Mouse (Mus musculus): ENCODE measurements around the gene Rpf1. TPM values are rescaled to one million over a fixed set of nuclear protein-coding genes. Genes with fewer than 3 reads are reported as not detected.
A peak's percentile ranks its signal among the peaks of the same experiment; 100 is the strongest.

Rpf1 gene
- total and polyA plus RNA-seq, 2 experiments = 5.3 to 25.0 TPM

DNA sequence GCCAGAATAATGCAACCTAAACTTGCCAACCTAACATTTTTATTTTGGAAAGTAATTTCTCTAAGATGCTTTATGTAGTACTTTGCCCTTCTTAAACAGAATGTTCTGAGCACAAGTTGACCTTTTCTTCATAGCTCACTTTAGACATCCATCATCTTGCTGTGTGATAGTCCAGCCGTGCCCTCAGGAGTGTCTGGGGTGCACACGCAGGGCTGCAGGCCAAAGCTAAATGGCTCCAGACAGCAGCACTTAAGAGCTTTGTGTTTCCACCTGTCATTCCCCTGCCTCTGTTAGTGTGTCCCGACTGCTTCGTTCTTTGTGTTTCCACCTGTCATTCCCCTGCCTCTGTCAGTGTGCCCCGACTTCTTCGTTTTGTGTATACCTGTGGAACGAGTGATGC lies 46.1 kb upstream of the Rpf1 start:
- peak overlapping the region; percentile 66 for H3K9ac ChIP-seq (ENCODE audit: low read depth, low read length)
- H3K27me3 ChIP-seq (ENCODE audit: control insufficient read depth, insufficient read depth, low read length) = no peaks in the 10 kb centered on the region
- no peaks in the 10 kb centered on the region for H3K79me2 ChIP-seq (ENCODE audit: control insufficient read depth, insufficient read depth, low read length)
- no peaks in the 10 kb centered on the region for H3K36me3 ChIP-seq (ENCODE audit: control insufficient read depth, insufficient read depth, low read length)
- 76% methylated on average over 7 of the region's 7 CpGs for WGBS
- H3K27ac ChIP-seq (replicated peaks; ENCODE audit: insufficient read depth, low read depth, low read length) = peak overlapping the region; percentile 87
- TF ChIP-seq POLR2A (IDR thresholded peaks at IDR 0.05; ENCODE audit: extremely low read depth, insufficient read depth, low read length) (no peak), CTCF (IDR thresholded peaks at IDR 0.05; ENCODE audit: low read depth, low read length) (no peak)
- DNase-seq (ENCODE audit: extremely low read depth, low read depth, low spot score) = no peak
- H3K4me3 ChIP-seq (ENCODE audit: insufficient read depth, low read depth, low read length) = no peak overlapping the region
- H3K4me1 ChIP-seq (ENCODE audit: control insufficient read depth, insufficient read depth, low read length) = peaks cover 20% of the 10 kb centered on the region

GRCm38 (mm10) chr3:146565065-146565411 lies 43.8 kb upstream of the Rpf1 start:
- no peak for DNase-seq (ENCODE audit: extremely low read depth, low read depth, low spot score)
- no peak overlapping the region for H3K4me3 ChIP-seq (ENCODE audit: insufficient read depth, low read depth, low read length)

GRCm38 (mm10) chr3:146564268-146565064 lies 43.2 kb upstream of the Rpf1 start:
- 35% methylated on average over 14 of the region's 14 CpGs for WGBS
- H3K27ac ChIP-seq (replicated peaks; ENCODE audit: insufficient read depth, low read depth, low read length) = no peak overlapping the region
- no peak overlapping the region for H3K9ac ChIP-seq (ENCODE audit: low read depth, low read length)
- peaks cover 12% of the 10 kb centered on the region for H3K4me1 ChIP-seq (ENCODE audit: control insufficient read depth, insufficient read depth, low read length)
- peak; percentile 71 for DNase-seq (ENCODE audit: extremely low read depth, low read depth, low spot score)
- no peaks in the 10 kb centered on the region for H3K36me3 ChIP-seq (ENCODE audit: control insufficient read depth, insufficient read depth, low read length)
- H3K4me3 ChIP-seq (ENCODE audit: insufficient read depth, low read depth, low read length) = no peak overlapping the region
- no peaks in the 10 kb centered on the region for H3K79me2 ChIP-seq (ENCODE audit: control insufficient read depth, insufficient read depth, low read length)
- no peaks in the 10 kb centered on the region for H3K27me3 ChIP-seq (ENCODE audit: control insufficient read depth, insufficient read depth, low read length)
- TF ChIP-seq POLR2A (IDR thresholded peaks at IDR 0.05; ENCODE audit: extremely low read depth, insufficient read depth, low read length) = no peak
- TF ChIP-seq CTCF (IDR thresholded peaks at IDR 0.05; ENCODE audit: low read depth, low read length) = peak; percentile 72

More at GRCm38 (mm10) chr3:146565065-146565411, 43.8 kb upstream of the Rpf1 start:
- Histone ChIP-seq H3K4me1 (ENCODE audit: control insufficient read depth, insufficient read depth, low read length) (peaks cover 16% of the 10 kb centered on the region), H3K79me2 (ENCODE audit: control insufficient read depth, insufficient read depth, low read length) (no peaks in the 10 kb centered on the region), H3K36me3 (ENCODE audit: control insufficient read depth, insufficient read depth, low read length) (no peaks in the 10 kb centered on the region), H3K27me3 (ENCODE audit: control insufficient read depth, insufficient read depth, low read length) (no peaks in the 10 kb centered on the region), H3K27ac (replicated peaks; ENCODE audit: insufficient read depth, low read depth, low read length) (no peak overlapping the region), H3K9ac (ENCODE audit: low read depth, low read length) (no peak overlapping the region)
- no peak for TF ChIP-seq POLR2A (IDR thresholded peaks at IDR 0.05; ENCODE audit: extremely low read depth, insufficient read depth, low read length)
- TF ChIP-seq CTCF (IDR thresholded peaks at IDR 0.05; ENCODE audit: low read depth, low read length) = no peak
- WGBS = 93% methylated on average over 1 of the region's 1 CpGs

DNA sequence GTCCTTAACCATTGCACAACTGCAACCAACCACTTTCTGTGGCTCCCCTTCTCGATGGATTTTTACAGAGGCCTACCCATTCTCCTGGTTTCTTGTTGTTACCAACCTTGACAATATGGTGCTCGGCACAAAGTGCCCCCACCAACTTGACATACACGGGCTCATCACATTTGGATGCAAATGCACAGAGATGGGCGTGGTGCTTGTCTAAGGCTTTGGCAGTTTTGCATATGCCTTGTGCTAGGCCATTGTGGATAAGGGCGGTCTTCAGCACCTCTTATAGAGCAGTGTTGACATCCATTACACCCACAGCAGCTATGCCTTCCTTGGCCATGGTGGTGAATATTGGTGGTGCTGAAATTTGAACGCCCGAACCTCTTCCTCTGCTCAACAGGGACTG lies 41.7 kb upstream of the Rpf1 start:
- Histone ChIP-seq H3K27me3 (ENCODE audit: control insufficient read depth, insufficient read depth, low read length) (no peaks in the 10 kb centered on the region), H3K4me1 (ENCODE audit: control insufficient read depth, insufficient read depth, low read length) (peaks cover 8% of the 10 kb centered on the region), H3K36me3 (ENCODE audit: control insufficient read depth, insufficient read depth, low read length) (no peaks in the 10 kb centered on the region), H3K9ac (ENCODE audit: low read depth, low read length) (no peak overlapping the region), H3K27ac (replicated peaks; ENCODE audit: insufficient read depth, low read depth, low read length) (no peak overlapping the region), H3K4me3 (ENCODE audit: insufficient read depth, low read depth, low read length) (no peak overlapping the region), H3K79me2 (ENCODE audit: control insufficient read depth, insufficient read depth, low read length) (no peaks in the 10 kb centered on the region)
- TF ChIP-seq CTCF (IDR thresholded peaks at IDR 0.05; ENCODE audit: low read depth, low read length) = no peak
- 94% methylated on average over 7 of the region's 7 CpGs for WGBS
- DNase-seq (ENCODE audit: extremely low read depth, low read depth, low spot score) = no peak

GRCm38 (mm10) chr3:146557507-146557906 lies 36.3 kb upstream of the Rpf1 start:
- H3K9ac ChIP-seq (ENCODE audit: low read depth, low read length) = no peak overlapping the region
- H3K4me3 ChIP-seq (ENCODE audit: insufficient read depth, low read depth, low read length) = no peak overlapping the region
- no peaks in the 10 kb centered on the region for H3K79me2 ChIP-seq (ENCODE audit: control insufficient read depth, insufficient read depth, low read length)
- H3K27ac ChIP-seq (replicated peaks; ENCODE audit: insufficient read depth, low read depth, low read length) = no peak overlapping the region
- H3K36me3 ChIP-seq (ENCODE audit: control insufficient read depth, insufficient read depth, low read length) = no peaks in the 10 kb centered on the region
- no peak for TF ChIP-seq CTCF (IDR thresholded peaks at IDR 0.05; ENCODE audit: low read depth, low read length)
- no peak for TF ChIP-seq POLR2A (IDR thresholded peaks at IDR 0.05; ENCODE audit: extremely low read depth, insufficient read depth, low read length)
- H3K4me1 ChIP-seq (ENCODE audit: control insufficient read depth, insufficient read depth, low read length) = no peaks in the 10 kb centered on the region
- WGBS = 90% methylated on average over 6 of the region's 6 CpGs
- no peak for DNase-seq (ENCODE audit: extremely low read depth, low read depth, low spot score)
- no peaks in the 10 kb centered on the region for H3K27me3 ChIP-seq (ENCODE audit: control insufficient read depth, insufficient read depth, low read length)

- no peak for TF ChIP-seq CTCF (IDR thresholded peaks at IDR 0.05; ENCODE audit: low read depth, low read length)
- TF ChIP-seq POLR2A (IDR thresholded peaks at IDR 0.05; ENCODE audit: extremely low read depth, insufficient read depth, low read length) = no peak
- Histone ChIP-seq H3K36me3 (ENCODE audit: control insufficient read depth, insufficient read depth, low read length) (no peaks in the 10 kb centered on the region), H3K79me2 (ENCODE audit: control insufficient read depth, insufficient read depth, low read length) (no peaks in the 10 kb centered on the region), H3K4me1 (ENCODE audit: control insufficient read depth, insufficient read depth, low read length) (no peaks in the 10 kb centered on the region), H3K9ac (ENCODE audit: low read depth, low read length) (no peak overlapping the region), H3K27ac (replicated peaks; ENCODE audit: insufficient read depth, low read depth, low read length) (no peak overlapping the region), H3K27me3 (ENCODE audit: control insufficient read depth, insufficient read depth, low read length) (no peaks in the 10 kb centered on the region), H3K4me3 (ENCODE audit: insufficient read depth, low read depth, low read length) (no peak overlapping the region)
- 83% methylated on average over 1 of the region's 1 CpGs for WGBS
- DNase-seq (ENCODE audit: extremely low read depth, low read depth, low spot score) = no peak
These were observed 35.3 kb upstream of the Rpf1 start for GRCm38 (mm10) chr3:146556567-146556966.
